Mouse (Mus musculus) liver, embryonic 16.5 days (tissue): ENCODE measurements around the gene Dstyk. TPM values are rescaled to one million over a fixed set of nuclear protein-coding genes. Genes with fewer than 3 reads are reported as not detected.

Source experiments
- ATAC-seq: fragments of 200-750 bp; cut with Nextera tagmentation; 2 replicates; pipeline ENCODE4 v1.8.0; 2017; ENCODE audit warnings: low read depth, mild to moderate bottlenecking, moderate number of reproducible peaks, moderate library complexity
- H3K27ac ChIP-seq: fragments of 300-500 bp; sonication (generic); 2 replicates; pipeline ENCODE4 v1.5.1; 2014; ENCODE audit warnings: mild to moderate bottlenecking, low read length
- H3K27me3 ChIP-seq: fragments of 300-500 bp; sonication (generic); 2 replicates; pipeline ENCODE4 v1.6.1; 2014; ENCODE audit warnings: low read depth, low read length, mixed read lengths; ENCODE audit not compliant: control insufficient read depth, insufficient read depth
- H3K36me3 ChIP-seq: fragments of 300-500 bp; sonication (generic); 2 replicates; pipeline ENCODE4 v1.6.1; 2014; ENCODE audit warnings: mild to moderate bottlenecking; ENCODE audit not compliant: control insufficient read depth, insufficient read depth
- H3K4me1 ChIP-seq: fragments of 300-500 bp; sonication (generic); 2 replicates; pipeline ENCODE4 v1.6.1; 2014; ENCODE audit warnings: low read depth, low read length, mixed read lengths; ENCODE audit not compliant: control insufficient read depth
- H3K4me2 ChIP-seq: fragments of 300-500 bp; sonication (generic); 2 replicates; pipeline ENCODE4 v1.6.1; 2014; ENCODE audit warnings: low read depth, low read length, mixed read lengths
- H3K4me3 ChIP-seq: fragments of 300-500 bp; sonication (generic); 2 replicates; pipeline ENCODE4 v1.5.1; 2014; ENCODE audit warnings: low read depth, mild to moderate bottlenecking, low read length
- H3K9ac ChIP-seq: fragments of 300-500 bp; sonication (generic); 2 replicates; pipeline ENCODE4 v1.6.1; 2014; ENCODE audit warnings: low read depth, low read length
- H3K9me3 ChIP-seq: fragments of 300-500 bp; sonication (generic); replicated peaks from 2 replicates; pipeline ENCODE4 v1.6.1; 2016; ENCODE audit warnings: low read length; ENCODE audit not compliant: control insufficient read depth
- whole genome bisulfite sequencing: fragments of 180-500 bp; shearing (Covaris S2); extraction: QIAGEN DNeasy Blood & Tissue Kit; methylation state at CpG from one replicate; pipeline ENCODE4 v1.1.7; 2014; ENCODE audit not compliant: insufficient replicate concordance; 5-methylcytosine and 5-hydroxymethylcytosine counted together
- polyA plus RNA-seq: library from polyadenylated mRNA; unstranded; fragments of >200 nt; fragmentation: Nextera tagmentation; extraction: Ambion mirVana; gene quantifications from 2 replicates; pipeline ENCODE4 v1.2.1, GENCODE M21; 2015

Dstyk gene
- polyA plus RNA-seq, 1 experiment from 2014 or later, result 5.0 TPM

DNA sequence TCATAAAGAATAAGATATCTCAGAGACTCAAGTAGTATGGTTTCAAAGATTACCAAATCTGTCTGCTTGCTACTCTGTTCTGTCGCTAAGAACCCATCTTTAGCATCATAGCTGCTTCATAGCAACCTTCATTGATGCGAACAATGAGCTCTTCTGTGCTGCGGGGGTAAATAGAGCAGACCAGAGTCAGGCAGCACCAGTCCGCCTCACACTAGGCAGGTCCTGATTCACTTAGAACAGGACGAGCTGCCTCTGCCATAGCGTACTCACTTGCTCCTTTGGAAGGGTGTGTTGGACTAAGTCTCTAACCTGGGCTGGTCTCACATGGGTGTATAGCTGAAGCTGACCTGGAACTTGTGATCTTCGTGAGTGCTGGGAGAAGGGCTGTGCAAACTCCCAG lies 88.7 kb downstream of the Dstyk start, which contains the start of gene Tmem81:
Gene Tmem81 (plus strand): TSS at position 173 of the 400 bp plus-strand sequence.
- WGBS, result 88% methylated on average over 7 of the region's 7 CpGs

GRCm38 (mm10) chr1:132506656-132507055 lies 89.3 kb downstream of the Dstyk start:
- Histone ChIP-seq H3K27me3 (no peaks in the 10 kb centered on the region), H3K9me3 (no peaks in the 10 kb centered on the region), H3K4me2 (no peak overlapping the region), H3K36me3 (peaks cover 21% of the 10 kb centered on the region), H3K9ac (no peak overlapping the region), H3K4me3 (no peak overlapping the region), H3K27ac (no peak overlapping the region), H3K4me1 (no peaks in the 10 kb centered on the region)
- WGBS, result 89% methylated on average over 7 of the region's 7 CpGs
- no peak for ATAC-seq

More for the DNA sequence above, 88.7 kb downstream of the Dstyk start, which contains the start of gene Tmem81:
- Histone ChIP-seq H3K4me3 (no peak within 1 kb of the TSS), H3K27ac (no peak within 1 kb of the TSS), H3K9me3 (no peaks in the 10 kb centered on the region), H3K27me3 (no peaks in the 10 kb centered on the region), H3K4me1 (no peaks in the 10 kb centered on the region), H3K4me2 (no peak within 1 kb of the TSS), H3K9ac (no peak within 1 kb of the TSS), H3K36me3 (peaks cover 25% of the 10 kb centered on the region)
- no peak for ATAC-seq

GRCm38 (mm10) chr1:132509771-132510170 lies 92.4 kb downstream of the Dstyk start:
- Histone ChIP-seq H3K27me3 (no peaks in the 10 kb centered on the region), H3K36me3 (peaks cover 12% of the 10 kb centered on the region), H3K27ac (no peak overlapping the region), H3K4me2 (no peak overlapping the region), H3K4me3 (no peak overlapping the region), H3K9me3 (no peaks in the 10 kb centered on the region), H3K4me1 (no peaks in the 10 kb centered on the region), H3K9ac (no peak overlapping the region)
- no peak for ATAC-seq
- WGBS, result 63% methylated on average over 5 of the region's 5 CpGs

- Histone ChIP-seq H3K9me3 (no peaks in the 10 kb centered on the region), H3K27ac (no peak overlapping the region), H3K9ac (no peak overlapping the region), H3K36me3 (peaks cover 6% of the 10 kb centered on the region), H3K4me2 (no peak overlapping the region), H3K4me1 (no peaks in the 10 kb centered on the region), H3K4me3 (no peak overlapping the region), H3K27me3 (no peaks in the 10 kb centered on the region)
- ATAC-seq, result no peak
- 45% methylated on average over 8 of the region's 8 CpGs for WGBS
Measured at GRCm38 (mm10) chr1:132511521-132511920, 94.2 kb downstream of the Dstyk start.

DNA sequence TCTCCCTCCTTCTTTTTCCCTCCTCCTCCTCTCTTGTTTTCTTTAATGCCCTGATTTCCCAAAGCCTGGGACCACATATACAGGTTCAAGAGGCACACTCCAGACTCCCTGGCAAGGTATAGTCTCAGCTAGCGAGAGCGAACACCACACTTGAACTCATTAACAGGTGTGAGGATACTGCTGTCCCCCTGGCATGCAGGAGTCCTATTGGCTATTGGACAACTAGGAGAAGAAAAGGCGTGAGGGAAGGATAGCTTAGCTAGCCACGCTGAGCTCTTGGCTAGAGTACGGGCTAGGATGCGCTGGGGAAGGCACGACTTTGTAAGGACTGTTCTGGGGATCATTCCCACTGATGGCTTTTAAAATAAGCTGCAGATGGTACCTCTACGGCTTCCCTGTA lies 94.8 kb downstream of the Dstyk start:
- no peak overlapping the region for H3K4me2 ChIP-seq
- no peak for ATAC-seq
- H3K9me3 ChIP-seq, result no peaks in the 10 kb centered on the region
- WGBS, result 68% methylated on average over 8 of the region's 8 CpGs
- H3K36me3 ChIP-seq, result peaks cover 2% of the 10 kb centered on the region
- no peaks in the 10 kb centered on the region for H3K27me3 ChIP-seq
- no peak overlapping the region for H3K27ac ChIP-seq
- no peak overlapping the region for H3K4me3 ChIP-seq
- H3K9ac ChIP-seq, result no peak overlapping the region
- no peaks in the 10 kb centered on the region for H3K4me1 ChIP-seq

DNA sequence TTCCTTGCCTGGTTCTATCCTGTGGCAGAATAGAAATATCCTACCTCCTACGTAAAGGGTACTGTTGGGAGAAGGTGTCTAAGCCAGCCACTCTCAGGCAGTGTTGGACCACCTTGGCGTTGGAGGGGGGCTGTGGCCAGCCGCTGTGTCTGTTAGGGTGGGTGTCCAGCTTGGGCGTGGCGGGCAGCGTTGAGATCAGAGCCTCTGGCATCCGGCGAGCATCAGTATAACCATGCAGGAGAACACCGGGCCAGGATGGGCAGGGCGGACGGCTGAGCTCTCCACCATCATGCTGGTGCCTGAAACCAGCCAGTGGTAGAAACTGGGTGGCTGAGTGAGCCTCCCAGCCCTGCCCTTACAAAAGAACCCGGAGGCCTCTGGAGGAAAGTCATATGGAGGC lies 98.0 kb downstream of the Dstyk start:
- peaks cover 2% of the 10 kb centered on the region; the same call in 1 of the 2 replicates for H3K4me1 ChIP-seq
- H3K36me3 ChIP-seq, result no peaks in the 10 kb centered on the region
- H3K4me3 ChIP-seq, result no peak overlapping the region
- ATAC-seq, result no peak
- H3K9ac ChIP-seq, result no peak overlapping the region
- H3K27ac ChIP-seq, result no peak overlapping the region
- WGBS, result 65% methylated on average over 12 of the region's 12 CpGs
- no peak overlapping the region for H3K4me2 ChIP-seq
- H3K9me3 ChIP-seq, result no peaks in the 10 kb centered on the region
- no peaks in the 10 kb centered on the region for H3K27me3 ChIP-seq

Other genes with a start within 250 kb of the Dstyk start
- gene Lemd1, start 226.1 kb upstream of the Dstyk start, polyA plus RNA-seq, result not detected in 2 replicates
- gene AC124108.1, start 226.1 kb upstream of the Dstyk start, polyA plus RNA-seq, result not detected in 2 replicates
- not detected in 2 replicates for gene Gm10188, start 187.8 kb upstream of the Dstyk start, polyA plus RNA-seq
- gene Klhdc8a, start 118.9 kb upstream of the Dstyk start, polyA plus RNA-seq, result 0.06 and 0.11 TPM in 2 replicates
- gene Nuak2, start 101.4 kb upstream of the Dstyk start, polyA plus RNA-seq, result 3.2 and 3.6 TPM in 2 replicates
- 631 and 674 TPM in 2 replicates for gene Tmcc2, start 26.3 kb upstream of the Dstyk start, polyA plus RNA-seq
- gene Rbbp5, start 59.8 kb downstream of the Dstyk start, polyA plus RNA-seq, result 21.5 and 22.7 TPM in 2 replicates
- 0.62 and 0.92 TPM in 2 replicates for gene Tmem81, start 88.7 kb downstream of the Dstyk start, polyA plus RNA-seq
- gene Cntn2, start 125.7 kb downstream of the Dstyk start, polyA plus RNA-seq, result 0.02 and 0.05 TPM in 2 replicates